Mouse (Mus musculus) CH12.LX (cell line): ENCODE measurements around the gene Apba3.

Source experiments
- POLR2A ChIP-seq: IDR thresholded peaks from 2 replicates; pipeline ENCODE4 v1.6.1; 2011; ENCODE audit warnings: low read depth, mild to moderate bottlenecking, improper control_type of control experiment, low read length
- POLR2AphosphoS2 ChIP-seq: IDR thresholded peaks from 2 replicates; pipeline ENCODE4 v1.6.1; 2011; ENCODE audit warnings: low read depth, low read length, improper control_type of control experiment
- USF1 ChIP-seq: IDR thresholded peaks from 2 replicates; pipeline ENCODE4 v1.6.1; 2014; ENCODE audit warnings: low read depth, mild to moderate bottlenecking, inconsistent platforms, low read length, improper control_type of control experiment
- ZNF384 ChIP-seq: IDR thresholded peaks from 2 replicates; pipeline ENCODE4 v1.6.1; 2012; ENCODE audit warnings: low read depth, low read length, improper control_type of control experiment, inconsistent platforms

DNA sequence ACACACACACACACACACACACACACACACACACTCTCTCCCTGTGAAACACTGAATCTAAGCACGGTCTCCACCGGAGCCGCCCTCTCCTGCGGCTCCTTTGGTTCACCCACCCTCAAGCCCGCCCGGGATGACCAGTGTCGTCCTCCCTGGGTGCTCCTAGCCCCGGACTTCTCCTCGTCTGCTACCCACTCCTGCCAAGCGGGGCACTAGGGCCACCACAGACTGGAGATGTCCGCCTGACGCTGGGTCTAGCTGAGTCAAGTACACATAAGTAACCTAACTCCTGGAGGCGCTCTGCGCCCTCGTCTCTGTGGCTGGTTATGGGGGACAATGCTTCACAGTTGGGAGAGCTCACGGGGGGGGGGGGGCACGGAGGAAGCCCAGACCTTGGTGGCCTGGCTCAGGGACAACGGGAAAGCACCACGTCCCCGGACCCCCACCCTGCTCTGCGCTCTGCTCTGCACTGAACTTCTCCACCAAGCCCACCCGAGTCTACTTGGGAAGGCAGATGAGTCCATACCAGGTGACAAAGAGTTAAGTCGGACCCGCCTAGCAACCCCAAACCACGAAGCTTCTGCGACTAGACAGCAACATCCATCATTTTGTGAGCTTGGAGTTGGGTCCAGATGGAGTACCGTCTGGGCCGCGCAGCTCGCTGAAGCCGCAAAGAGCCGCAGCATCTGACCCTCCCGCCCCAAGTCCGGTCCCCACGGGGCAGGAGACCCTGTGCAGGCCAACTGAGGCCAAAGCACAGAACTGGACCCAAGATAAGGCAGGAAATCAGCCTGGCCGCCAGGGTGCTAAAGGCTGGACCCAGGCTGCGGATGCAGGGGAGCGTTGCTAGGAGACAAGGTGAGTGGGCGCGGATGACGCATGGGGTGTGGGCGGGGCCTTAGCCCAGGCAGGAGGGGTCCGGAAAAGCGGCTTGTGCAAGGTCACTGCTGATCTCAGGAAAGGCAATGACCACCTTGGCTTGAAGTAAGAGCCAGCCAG lies 14.0 kb upstream of the Apba3 start, which contains the start of gene Matk:
- TF ChIP-seq POLR2A (no peak), POLR2AphosphoS2 (no peak), USF1 (no peak), ZNF384 (no peak)
